Mouse (Mus musculus) CH12.LX (cell line): Measurements from ENCODE around the gene Map7. TPM values are rescaled to one million over a fixed set of nuclear protein-coding genes. Genes with fewer than 3 reads are reported as not detected.

Source experiments
- DNase-seq: peaks from one replicate; pipeline ENCODE4 v3.0.0-alpha.2; 2013; ENCODE audit errors: extremely low read depth
- H3K27ac ChIP-seq: 2 replicates; pipeline ENCODE4 v1.5.1; 2012; ENCODE audit warnings: low read depth, mild to moderate bottlenecking, control low read depth, moderate library complexity; ENCODE audit not compliant: insufficient read depth
- H3K27me3 ChIP-seq: replicated peaks from 2 replicates; pipeline ENCODE3; 2012; ENCODE audit warnings: inconsistent platforms
- H3K36me3 ChIP-seq, 2 experiments: replicated peaks in 1 of 2; 2 replicates each; pipeline versions ENCODE3 to v1.6.1; 2012; ENCODE audit warnings: inconsistent platforms in 1 of 2, low read length in 1 of 2, mild to moderate bottlenecking in 1 of 2, mixed read lengths in 1 of 2, moderate library complexity in 1 of 2; ENCODE audit not compliant: control insufficient read depth in 1 of 2, insufficient read depth in 1 of 2
- H3K4me1 ChIP-seq, 2 experiments: 2 replicates each; pipeline ENCODE4 v1.6.1; 2012; ENCODE audit warnings: inconsistent platforms in 1 of 2, moderate library complexity in 1 of 2; ENCODE audit not compliant: insufficient read depth in 2 of 2, control insufficient read depth in 1 of 2
- H3K4me2 ChIP-seq: 2 replicates; pipeline ENCODE4 v1.6.1; 2012; ENCODE audit warnings: low read depth, mild to moderate bottlenecking, control low read depth; ENCODE audit not compliant: poor library complexity, insufficient read depth, severe bottlenecking
- H3K4me3 ChIP-seq, 3 experiments: fragments of 150-350 bp in 1 of 3; sonication (generic) in 1 of 3; replicated peaks in 1 of 3; 2 replicates each; pipeline versions ENCODE3 to v1.5.1; 2011 to 2012; ENCODE audit warnings: low read depth in 2 of 3, low read length in 2 of 3, mild to moderate bottlenecking in 2 of 3, moderate library complexity in 2 of 3, control low read depth in 1 of 3, improper control_type of control experiment in 1 of 3, inconsistent platforms in 1 of 3, mixed read lengths in 1 of 3; ENCODE audit not compliant: poor library complexity in 1 of 3
- H3K79me2 ChIP-seq: replicated peaks from 2 replicates; pipeline ENCODE4 v1.6.1; 2012; ENCODE audit warnings: mild to moderate bottlenecking, moderate library complexity; ENCODE audit not compliant: control insufficient read depth, poor library complexity, insufficient read depth, severe bottlenecking; ENCODE audit errors: extremely low read depth
- H3K9ac ChIP-seq: 2 replicates; pipeline ENCODE4 v1.6.1; 2012; ENCODE audit warnings: low read depth, mild to moderate bottlenecking, control low read depth, moderate library complexity; ENCODE audit not compliant: insufficient read depth
- H3K9me3 ChIP-seq: replicated peaks from 2 replicates; pipeline ENCODE3; 2012; ENCODE audit warnings: low read length, inconsistent platforms, mixed read lengths
- CHD1 ChIP-seq: IDR thresholded peaks from 2 replicates; pipeline ENCODE4 v1.6.1; 2012; ENCODE audit warnings: low read depth, low read length, improper control_type of control experiment, inconsistent platforms
- CTCF ChIP-seq, 2 experiments: IDR thresholded peaks in 1 of 2; conservative IDR thresholded peaks in 1 of 2; 2 replicates each; pipeline ENCODE4 v1.5.1; 2011 to 2012; ENCODE audit warnings: low read depth in 2 of 2, low read length in 2 of 2, improper control_type of control experiment in 1 of 2, inconsistent platforms in 1 of 2, mild to moderate bottlenecking in 1 of 2, moderate library complexity in 1 of 2
- E2F4 ChIP-seq: IDR thresholded peaks from 2 replicates; pipeline ENCODE4 v1.6.1; 2011; ENCODE audit warnings: low read depth, low read length, improper control_type of control experiment; ENCODE audit not compliant: insufficient replicate concordance
- ELF1 ChIP-seq: IDR thresholded peaks from 2 replicates; pipeline ENCODE4 v1.6.1; 2014; ENCODE audit warnings: low read depth, mild to moderate bottlenecking, inconsistent platforms, low read length, improper control_type of control experiment
- EP300 ChIP-seq: IDR thresholded peaks from 2 replicates; pipeline ENCODE4 v1.6.1; 2011; ENCODE audit warnings: low read length, improper control_type of control experiment
- ETS1 ChIP-seq: conservative IDR thresholded peaks from 2 replicates; pipeline ENCODE4 v1.6.1; 2012; ENCODE audit warnings: low read depth, mild to moderate bottlenecking, inconsistent platforms, low read length, improper control_type of control experiment, moderate library complexity
- GABPA ChIP-seq: IDR thresholded peaks from 2 replicates; pipeline ENCODE4 v1.6.1; 2012; ENCODE audit warnings: low read depth, low read length, improper control_type of control experiment, inconsistent platforms; ENCODE audit not compliant: insufficient replicate concordance
- HCFC1 ChIP-seq: IDR thresholded peaks from 2 replicates; pipeline ENCODE4 v1.6.1; 2012; ENCODE audit warnings: low read depth, mild to moderate bottlenecking, inconsistent platforms, low read length, improper control_type of control experiment
- IRF4 ChIP-seq: IDR thresholded peaks from 2 replicates; pipeline ENCODE4 v1.6.1; 2014; ENCODE audit warnings: low read depth, mild to moderate bottlenecking, inconsistent platforms, low read length, improper control_type of control experiment
- JUN ChIP-seq: IDR thresholded peaks from 2 replicates; pipeline ENCODE4 v1.6.1; 2011; ENCODE audit warnings: low read depth, mild to moderate bottlenecking, low read length, improper control_type of control experiment, moderate library complexity; ENCODE audit not compliant: insufficient read depth
- MAX ChIP-seq: IDR thresholded peaks from 2 replicates; pipeline ENCODE4 v1.6.1; 2011; ENCODE audit warnings: low read length, improper control_type of control experiment
- MAZ ChIP-seq: IDR thresholded peaks from 2 replicates; pipeline ENCODE4 v1.6.1; 2012; ENCODE audit warnings: low read depth, mild to moderate bottlenecking, inconsistent platforms, low read length, improper control_type of control experiment, moderate library complexity
- MEF2A ChIP-seq: IDR thresholded peaks from 2 replicates; pipeline ENCODE4 v1.6.1; 2014; ENCODE audit warnings: low read depth, mild to moderate bottlenecking, inconsistent platforms, low read length, improper control_type of control experiment, borderline replicate concordance
- MXI1 ChIP-seq: IDR thresholded peaks from 2 replicates; pipeline ENCODE4 v1.6.1; 2011; ENCODE audit warnings: mild to moderate bottlenecking, low read depth, low read length, improper control_type of control experiment
- MYC ChIP-seq: IDR thresholded peaks from 2 replicates; pipeline ENCODE4 v1.6.1; 2011; ENCODE audit warnings: low read depth, mild to moderate bottlenecking, improper control_type of control experiment, low read length
- NELFE ChIP-seq: IDR thresholded peaks from 2 replicates; pipeline ENCODE4 v1.6.1; 2011; ENCODE audit warnings: low read depth, low read length, improper control_type of control experiment
- NRF1 ChIP-seq: IDR thresholded peaks from 2 replicates; pipeline ENCODE4 v1.6.1; 2014; ENCODE audit warnings: low read depth, mild to moderate bottlenecking, inconsistent platforms, low read length, improper control_type of control experiment, moderate library complexity
- POLR2AphosphoS2 ChIP-seq: IDR thresholded peaks from 2 replicates; pipeline ENCODE4 v1.6.1; 2011; ENCODE audit warnings: low read depth, low read length, improper control_type of control experiment
- TCF12 ChIP-seq: IDR thresholded peaks from 2 replicates; pipeline ENCODE4 v1.6.1; 2014; ENCODE audit warnings: low read depth, mild to moderate bottlenecking, inconsistent platforms, low read length, improper control_type of control experiment
- UBTF ChIP-seq: IDR thresholded peaks from 2 replicates; pipeline ENCODE4 v1.6.1; 2012; ENCODE audit warnings: low read depth, mild to moderate bottlenecking, inconsistent platforms, low read length, improper control_type of control experiment, moderate library complexity
- USF1 ChIP-seq: IDR thresholded peaks from 2 replicates; pipeline ENCODE4 v1.6.1; 2014; ENCODE audit warnings: low read depth, mild to moderate bottlenecking, inconsistent platforms, low read length, improper control_type of control experiment
- USF2 ChIP-seq: conservative IDR thresholded peaks from 2 replicates; pipeline ENCODE4 v1.6.1; 2011; ENCODE audit warnings: low read depth, low read length, improper control_type of control experiment
- ZC3H11A ChIP-seq: IDR thresholded peaks from 2 replicates; pipeline ENCODE4 v1.6.1; 2012; ENCODE audit warnings: low read depth, mild to moderate bottlenecking, inconsistent platforms, low read length, improper control_type of control experiment
- ZKSCAN1 ChIP-seq: IDR thresholded peaks from 2 replicates; pipeline ENCODE4 v1.6.1; 2012; ENCODE audit warnings: low read depth, inconsistent platforms, low read length, improper control_type of control experiment, borderline replicate concordance
- ZMIZ1 ChIP-seq: IDR thresholded peaks from 2 replicates; pipeline ENCODE4 v1.6.1; 2012; ENCODE audit warnings: low read depth, mild to moderate bottlenecking, inconsistent platforms, low read length, improper control_type of control experiment
- dilution Hi-C: fragments of 300-500 bp; cut with MboI; formaldehyde crosslinking; loops from 2 replicates; pipeline ENCODE4 v1.14.3; 2020; ENCODE audit warnings: low sequenced_read_pairs; ENCODE audit not compliant: extremely low pct_unique_long_range_greater_than_20kb, extremely low pct_ligation_motif_present
- in situ Hi-C: fragments of 300-500 bp; cut with MboI; formaldehyde crosslinking; loops from 3 replicates; pipeline ENCODE4 v1.14.3; 2019; ENCODE audit warnings: low sequenced_read_pairs, low pct_ligation_motif_present, low pct_unique_long_range_greater_than_20kb, mixed read lengths
- polyA plus RNA-seq: library from polyadenylated mRNA; unstranded; fragments of >175 nt; gene quantifications from 2 replicates; pipeline ENCODE4 v1.2.1, GENCODE M21; 2012; ENCODE audit warnings: low read depth; ENCODE audit not compliant: insufficient read length
- total RNA-seq, 2 experiments: library from RNA; depleted of rRNA; stranded (reverse); fragments of 300-350 nt in 1 of 2; fragments of >200 nt in 1 of 2; gene quantifications; 2 replicates each; pipeline ENCODE4 v1.2.3; 2012 to 2014

Map7 gene
- total and polyA plus RNA-seq, 3 experiments, result 7.4 to 31.1 (median 21.6) TPM

DNA sequence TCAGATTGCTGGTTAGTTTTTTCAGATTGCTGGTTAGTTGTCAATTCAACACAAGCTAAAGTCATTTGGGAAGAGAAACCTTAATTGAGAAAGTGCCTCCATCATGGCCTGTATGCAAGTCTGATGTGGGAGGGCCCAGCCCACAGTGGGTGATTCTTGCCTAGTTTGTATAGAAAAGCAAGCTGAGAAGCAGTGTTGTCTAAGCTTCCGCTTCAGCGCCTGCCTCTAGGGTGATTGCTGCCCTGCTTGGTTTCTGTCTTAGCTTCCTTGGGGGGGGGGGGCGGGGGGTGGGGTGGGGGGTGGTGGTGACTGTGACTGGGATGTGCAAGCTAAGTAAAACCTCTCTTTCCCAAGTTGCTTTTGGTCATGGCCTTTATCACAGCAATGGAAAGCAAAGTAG is 53.0 kb downstream of the Map7 start:
- dilution Hi-C loops, result no loop called here
- no peak overlapping the region for H3K4me3 ChIP-seq
- no peak overlapping the region for H3K27ac ChIP-seq
- TF ChIP-seq EP300 (no peak), MXI1 (no peak), TCF12 (no peak), ETS1 (no peak)
- TF ChIP-seq, all 38 proteins: peak for 0
- H3K79me2 ChIP-seq, result no peaks in the 10 kb centered on the region
- no peaks in the 10 kb centered on the region for H3K9me3 ChIP-seq
- H3K36me3 ChIP-seq, result no peaks in the 10 kb centered on the region
- no peaks in the 10 kb centered on the region for H3K27me3 ChIP-seq
- H3K4me2 ChIP-seq, result no peak overlapping the region
- in situ Hi-C loops, result no loop called here
- peaks cover 0 to 12% of the 10 kb centered on the region in 2 experiments; a peak in 2 of 4 replicates for H3K4me1 ChIP-seq
- no peak for DNase-seq
- H3K9ac ChIP-seq, result no peak overlapping the region

GRCm38 (mm10) chr10:20202171-20202570 is 53.9 kb downstream of the Map7 start:
- in situ Hi-C loops, result no loop called here
- H3K27ac ChIP-seq, result no peak overlapping the region

DNA sequence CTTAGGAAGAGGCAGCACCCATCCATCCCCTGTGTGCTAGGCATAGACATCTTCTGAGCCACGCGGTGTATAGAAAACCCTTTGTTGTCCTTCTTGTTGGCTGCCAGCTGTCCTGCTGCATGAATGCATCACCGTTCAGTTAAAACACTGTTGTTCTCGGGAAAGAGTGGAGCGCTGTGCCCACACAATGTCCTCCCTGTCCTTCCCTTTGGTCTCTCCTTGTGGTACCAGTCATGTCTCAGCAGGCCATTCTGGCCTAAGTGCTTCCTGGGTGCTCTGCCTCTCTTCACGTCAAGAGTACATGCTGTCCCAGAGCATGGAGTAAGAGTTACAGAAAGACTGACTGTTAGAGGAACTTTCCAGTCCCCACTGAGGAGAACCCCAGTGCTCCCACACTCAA is 54.5 kb downstream of the Map7 start:
- Histone ChIP-seq H3K9ac (no peak overlapping the region), H3K36me3 (no peaks in the 10 kb centered on the region), H3K27me3 (no peaks in the 10 kb centered on the region), H3K27ac (no peak overlapping the region), H3K4me1 (peaks cover 0 to 12% of the 10 kb centered on the region in 2 experiments; a peak in 2 of 4 replicates), H3K79me2 (no peaks in the 10 kb centered on the region), H3K4me3 (no peak overlapping the region), H3K4me2 (no peak overlapping the region), H3K9me3 (no peaks in the 10 kb centered on the region)
- dilution Hi-C loops (no loop called here), in situ Hi-C loops (no loop called here)
- DNase-seq, result no peak
- no peak for TF ChIP-seq NRF1
- TF ChIP-seq MEF2A, result no peak
- TF ChIP-seq MAX, result no peak
- TF ChIP-seq ZMIZ1, result no peak
- no peak for TF ChIP-seq MAZ
- TF ChIP-seq CHD1, result no peak
- no peak for TF ChIP-seq UBTF
- no peak for TF ChIP-seq GABPA
- TF ChIP-seq JUN, result no peak
- no peak for TF ChIP-seq USF1
- no peak for TF ChIP-seq MXI1
- no peak for TF ChIP-seq NELFE
- no peak for TF ChIP-seq ETS1
- no peak for TF ChIP-seq IRF4
- no peak for TF ChIP-seq EP300
- TF ChIP-seq E2F4, result no peak
- no peak for TF ChIP-seq POLR2AphosphoS2

More at GRCm38 (mm10) chr10:20202171-20202570, 53.9 kb downstream of the Map7 start:
- TF ChIP-seq ELF1 (no peak), GABPA (no peak), ZC3H11A (no peak), ETS1 (no peak), USF2 (no peak), HCFC1 (no peak), MAZ (no peak), CTCF (conservative IDR thresholded peaks at IDR 0.05 in 1 of 2, IDR thresholded peaks at IDR 0.05 in 1 of 2; ENCODE audit: low read depth in 2 of 2, low read length in 2 of 2) (no peak), TCF12 (no peak), NELFE (no peak), ZKSCAN1 (no peak), MYC (no peak)
- dilution Hi-C loops, result no loop called here
- Histone ChIP-seq H3K4me3 (no peak overlapping the region), H3K4me1 (peaks cover 0 to 12% of the 10 kb centered on the region in 2 experiments; a peak in 2 of 4 replicates), H3K27me3 (no peaks in the 10 kb centered on the region), H3K4me2 (no peak overlapping the region), H3K36me3 (no peaks in the 10 kb centered on the region), H3K79me2 (no peaks in the 10 kb centered on the region), H3K9ac (no peak overlapping the region), H3K9me3 (no peaks in the 10 kb centered on the region)
- no peak for DNase-seq
